Mouse (Mus musculus) spleen, adult 2 months (tissue): ENCODE measurements at regions not wholly inside any gene's neighbourhood (a gene's known extent, or its start where the extent isn't known, plus 50 kb on each side); places are given as distances from the start of the nearest gene placed in this dataset.

Experiments used
- CTCF ChIP-seq: fragments of 200-500 bp; IDR thresholded peaks from 2 replicates; pipeline ENCODE4 v1.5.1; 2011; ENCODE audit warnings: mild to moderate bottlenecking, inconsistent platforms; ENCODE audit not compliant: insufficient read depth, insufficient read length, insufficient replicate concordance; ENCODE audit errors: extremely low read depth
- POLR2A ChIP-seq: fragments of 200-500 bp; IDR thresholded peaks from 2 replicates; pipeline ENCODE4 v1.6.1; 2011; ENCODE audit warnings: low read depth, low read length, inconsistent platforms

GRCm38 (mm10) chr3:54103098-54103497 is 52.7 kb upstream of the Trpc4 start:
- TF ChIP-seq CTCF (no peak), POLR2A (no peak)
